Mouse (Mus musculus) gastrocnemius, postnatal 4 days (tissue): ENCODE measurements around the gene Stk38. TPM values are rescaled to one million over a fixed set of nuclear protein-coding genes. Genes with fewer than 3 reads are reported as not detected.
"Not testable (repeated sequence)": the region's sequence is repeated elsewhere in the genome, so short reads cannot be mapped to it uniquely, and the experiment has no call there.

Source experiments
- DNase-seq, 2 experiments: peaks; one replicate each; pipeline ENCODE4 v3.0.0; 2021 to 2022; ENCODE audit warnings: low spot score in 2 of 2, mixed read lengths in 2 of 2
- total RNA-seq, 2 experiments: library from RNA; stranded (reverse); gene quantifications; 2 replicates each; pipeline ENCODE4 v1.2.3; 2021

Gene Stk38
- total RNA-seq, 2 experiments from 2014 or later, result 60.3 to 66.7 TPM

- no peak for DNase-seq
These were observed 7.8 kb upstream of the Stk38 start for GRCm38 (mm10) chr17:29015638-29016037.

- DNase-seq, result no peak
These were observed 6.4 kb upstream of the Stk38 start for GRCm38 (mm10) chr17:29014235-29014634.

- DNase-seq, result no peak
These were observed 1.4 kb upstream of the Stk38 start for GRCm38 (mm10) chr17:29009181-29009580.

- no peak for DNase-seq
These were observed 493 bp upstream of the Stk38 start for GRCm38 (mm10) chr17:29008326-29008650.

GRCm38 (mm10) chr17:29007243-29007640 lies 553 bp downstream of the Stk38 start:
- DNase-seq, result no peak

GRCm38 (mm10) chr17:29006812-29007211 lies 983 bp downstream of the Stk38 start:
- no peak for DNase-seq

- DNase-seq, result no peak
These were observed 2.8 kb downstream of the Stk38 start for GRCm38 (mm10) chr17:29005002-29005401.

- no peak for DNase-seq
These were observed 4.1 kb downstream of the Stk38 start for GRCm38 (mm10) chr17:29003740-29004139.

GRCm38 (mm10) chr17:29000465-29000864 lies 7.3 kb downstream of the Stk38 start:
- DNase-seq, result no peak

- DNase-seq, result no peak
These were observed 13.2 kb downstream of the Stk38 start for GRCm38 (mm10) chr17:28994615-28995014.

GRCm38 (mm10) chr17:28993004-28993403 lies 14.8 kb downstream of the Stk38 start:
- not testable (repeated sequence) for DNase-seq

GRCm38 (mm10) chr17:28992105-28992504 lies 15.7 kb downstream of the Stk38 start:
- DNase-seq, result peak in 1 of 2 experiments; percentile 25

- DNase-seq, result no peak
These were observed 16.5 kb downstream of the Stk38 start for GRCm38 (mm10) chr17:28991286-28991685.

- no peak for DNase-seq
These were observed 17.7 kb downstream of the Stk38 start for GRCm38 (mm10) chr17:28990060-28990459.

- DNase-seq, result no peak
These were observed 18.8 kb downstream of the Stk38 start for GRCm38 (mm10) chr17:28988996-28989395.

- DNase-seq, result no peak
These were observed 19.5 kb downstream of the Stk38 start for GRCm38 (mm10) chr17:28988291-28988690.

- DNase-seq, result peak in 1 of 2 experiments; percentile 31
These were observed 20.1 kb downstream of the Stk38 start for GRCm38 (mm10) chr17:28987713-28988112.

GRCm38 (mm10) chr17:28986833-28987232 lies 21.0 kb downstream of the Stk38 start:
- no peak for DNase-seq

- no peak for DNase-seq
These were observed 22.9 kb downstream of the Stk38 start for GRCm38 (mm10) chr17:28984724-28985420.

GRCm38 (mm10) chr17:28982591-28982990 lies 25.2 kb downstream of the Stk38 start:
- no peak for DNase-seq

- no peak for DNase-seq
These were observed 26.7 kb downstream of the Stk38 start for GRCm38 (mm10) chr17:28981081-28981480.

GRCm38 (mm10) chr17:28979091-28979490 lies 28.7 kb downstream of the Stk38 start:
- DNase-seq, result no peak

GRCm38 (mm10) chr17:28970122-28970521 lies 37.7 kb downstream of the Stk38 start:
- no peak for DNase-seq
